Mouse (Mus musculus): ENCODE data around the gene Dagla.
A peak's percentile ranks its signal among the peaks of the same experiment; 100 is the strongest.

The Dagla gene

DNA sequence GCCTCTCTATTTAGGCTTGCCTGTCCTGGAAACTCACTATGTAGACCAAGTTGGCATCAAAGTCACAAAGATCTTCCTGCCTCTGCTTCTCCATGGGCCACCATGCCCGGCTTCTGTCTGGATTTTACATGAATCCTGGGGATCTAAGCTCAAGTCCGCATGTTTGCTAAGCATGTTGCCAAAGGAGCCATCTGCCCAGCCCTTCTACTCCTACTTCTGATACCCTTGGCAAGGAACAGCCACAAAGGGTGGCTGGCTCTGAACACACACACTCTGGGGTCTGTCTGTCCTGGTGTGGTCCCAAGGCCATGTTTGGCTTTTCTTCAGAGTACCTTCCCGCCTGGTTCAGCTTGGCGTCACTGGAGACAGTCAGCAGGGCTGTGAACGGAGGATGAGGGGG, 2.7 kb upstream of the Dagla start:
- DNase-seq (ENCODE audit: low spot score in 2 of 2): no peak

DNA sequence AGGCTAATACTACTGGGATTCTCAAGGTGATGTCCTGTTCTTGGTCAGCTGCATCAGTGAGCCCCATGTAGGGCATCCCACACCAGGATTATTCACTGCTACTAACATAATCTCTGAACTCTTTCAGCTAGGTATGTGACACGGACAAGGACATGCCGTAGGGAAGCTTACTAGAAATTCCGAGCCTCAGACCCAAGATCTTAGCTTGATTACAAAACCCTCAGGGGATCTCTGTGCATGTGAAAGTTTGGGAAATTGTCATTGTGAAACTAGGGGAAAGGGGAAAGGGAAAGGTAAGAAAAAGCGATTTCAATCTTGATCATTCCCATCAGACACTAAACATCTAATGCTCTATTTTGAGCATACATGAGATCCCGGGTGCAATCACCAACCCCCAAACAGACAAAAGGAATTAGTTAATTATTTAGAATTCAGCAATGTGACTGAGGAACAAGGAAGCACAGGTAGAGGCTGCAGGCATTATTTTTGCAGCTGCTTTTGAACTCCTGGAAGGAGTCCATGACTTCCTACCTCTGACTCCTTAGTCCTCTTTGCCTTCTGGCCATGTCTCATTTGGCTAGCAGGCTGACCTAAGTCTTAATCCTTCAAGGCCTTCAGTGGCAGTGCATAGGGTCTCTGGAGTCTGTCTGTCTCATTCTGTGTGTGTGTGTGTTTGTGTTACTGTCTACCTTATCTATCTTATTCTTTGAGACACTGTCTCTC, 2.0 kb upstream of the Dagla start:
- no peak for DNase-seq (ENCODE audit: low spot score in 2 of 2)

DNA sequence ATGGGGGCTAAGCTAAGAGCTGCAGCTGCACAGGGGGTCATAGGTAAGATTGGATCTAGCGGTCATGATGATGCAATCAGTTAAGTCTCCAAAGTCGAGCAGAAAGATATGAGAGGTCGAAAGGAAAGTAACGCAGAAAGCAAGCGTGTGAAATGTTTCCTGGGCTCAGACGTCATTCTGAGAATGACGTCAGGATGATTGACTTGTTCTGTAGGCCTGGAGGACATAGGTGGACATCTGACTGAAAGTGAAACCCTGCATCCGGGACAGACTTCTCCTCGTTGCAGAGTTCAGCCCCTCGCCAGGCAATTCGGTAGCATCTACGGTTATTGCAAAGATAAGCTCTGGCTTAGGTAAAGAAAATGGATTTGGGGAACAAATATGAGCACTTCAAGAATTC, 963 bp upstream of the Dagla start:
- DNase-seq (ENCODE audit: low spot score in 2 of 2): peak; percentile 16 to 26

GRCm38 (mm10) chr19:10304395-10304794, 282 bp downstream of the Dagla start:
- DNase-seq (ENCODE audit: low spot score in 2 of 2): no peak

DNA sequence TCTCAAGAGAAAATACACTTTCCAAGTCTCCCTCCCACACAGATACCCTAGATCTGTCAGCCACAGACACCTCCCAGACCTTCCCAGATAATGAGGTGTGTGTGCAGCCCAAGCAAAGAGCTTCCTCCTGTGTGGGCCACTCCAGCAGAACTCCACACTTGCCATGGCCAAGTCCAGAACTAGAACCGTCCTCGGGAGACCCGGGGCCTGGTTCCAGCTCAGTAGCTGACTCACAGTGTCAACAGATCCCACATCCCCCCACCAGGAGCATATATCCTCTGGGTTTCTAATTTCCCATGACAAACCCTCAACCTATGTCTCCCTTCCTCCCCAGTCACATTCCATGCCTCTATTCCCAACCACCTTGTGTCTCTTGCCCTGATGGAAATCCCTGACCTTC, 1.8 kb downstream of the Dagla start:
- no peak for DNase-seq (ENCODE audit: low spot score in 2 of 2)

- DNase-seq (ENCODE audit: low spot score in 2 of 2): no peak
Measured at GRCm38 (mm10) chr19:10301866-10302356, 2.8 kb downstream of the Dagla start.

DNA sequence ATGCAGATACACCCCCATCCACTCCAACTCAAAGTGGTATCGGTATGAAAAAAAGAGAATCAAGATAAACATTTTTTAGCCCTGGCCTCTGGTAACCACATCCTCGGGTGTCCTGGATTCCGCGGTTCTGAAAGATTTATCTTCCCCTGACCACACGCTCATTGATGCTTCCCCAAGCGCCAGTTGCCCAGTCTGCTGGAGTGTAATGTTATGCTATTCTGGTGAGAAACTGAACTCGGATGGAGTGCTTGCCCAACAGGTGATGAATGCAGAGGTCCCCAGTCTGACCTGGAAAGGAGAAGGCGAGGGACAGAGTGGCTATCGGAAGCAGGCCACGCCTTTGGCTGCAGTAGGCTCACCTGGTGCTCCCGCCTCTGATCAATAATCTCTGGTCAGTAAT, 3.4 kb downstream of the Dagla start:
- no peak for DNase-seq (ENCODE audit: low spot score in 2 of 2)

- DNase-seq (ENCODE audit: low spot score in 2 of 2): peak; percentile 26 to 49
Measured at GRCm38 (mm10) chr19:10300809-10301208, 3.9 kb downstream of the Dagla start.

GRCm38 (mm10) chr19:10298268-10298667, 6.4 kb downstream of the Dagla start:
- DNase-seq (ENCODE audit: low spot score in 2 of 2): no peak

DNA sequence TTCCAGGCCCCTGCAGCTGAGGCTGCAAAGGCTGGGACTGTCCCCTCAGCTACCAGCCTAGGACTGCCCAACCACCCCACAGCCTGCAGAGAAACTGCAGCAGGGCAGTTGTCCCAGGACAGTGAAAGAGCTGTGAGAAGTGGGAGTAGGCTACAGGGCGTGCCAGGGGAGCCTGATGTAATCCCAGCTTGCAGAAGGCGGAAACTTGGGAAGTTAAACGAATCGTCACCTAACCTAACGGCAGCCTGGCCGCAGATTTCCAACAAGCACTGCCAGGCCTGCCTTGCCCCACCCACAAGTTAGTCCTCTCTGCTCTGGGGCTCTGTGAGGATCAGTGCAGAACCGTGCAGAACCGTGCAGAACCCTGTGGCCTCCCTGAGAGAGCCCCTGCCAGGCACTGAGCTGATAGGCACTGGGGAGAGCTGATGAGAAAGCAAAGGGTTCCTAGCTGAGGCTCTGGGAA, 7.6 kb downstream of the Dagla start:
- DNase-seq (ENCODE audit: low spot score in 2 of 2): no peak

DNA sequence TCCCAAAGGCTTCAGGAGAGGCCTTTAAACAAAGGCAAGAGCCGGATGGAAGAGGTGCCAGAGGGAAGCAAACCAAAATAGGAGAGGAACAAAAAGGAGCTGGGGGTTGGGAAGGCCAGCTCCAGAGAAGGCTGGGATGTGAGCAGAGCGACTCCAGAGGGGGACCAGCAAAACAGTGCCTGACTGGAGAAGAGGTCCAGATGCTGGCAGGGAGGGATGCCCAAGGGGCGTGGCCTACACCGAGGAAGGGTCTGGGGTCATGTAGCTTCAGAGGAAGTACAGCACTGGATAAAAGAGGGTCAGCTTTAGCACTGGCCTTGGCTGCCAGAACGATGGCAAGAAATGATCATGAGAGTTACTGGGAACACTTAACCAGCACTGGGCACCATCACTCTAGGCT, 8.4 kb downstream of the Dagla start:
- DNase-seq (ENCODE audit: low spot score in 2 of 2): no peak

- no peak for DNase-seq (ENCODE audit: low spot score in 2 of 2)
Measured at GRCm38 (mm10) chr19:10294631-10295562, 9.8 kb downstream of the Dagla start.

DNA sequence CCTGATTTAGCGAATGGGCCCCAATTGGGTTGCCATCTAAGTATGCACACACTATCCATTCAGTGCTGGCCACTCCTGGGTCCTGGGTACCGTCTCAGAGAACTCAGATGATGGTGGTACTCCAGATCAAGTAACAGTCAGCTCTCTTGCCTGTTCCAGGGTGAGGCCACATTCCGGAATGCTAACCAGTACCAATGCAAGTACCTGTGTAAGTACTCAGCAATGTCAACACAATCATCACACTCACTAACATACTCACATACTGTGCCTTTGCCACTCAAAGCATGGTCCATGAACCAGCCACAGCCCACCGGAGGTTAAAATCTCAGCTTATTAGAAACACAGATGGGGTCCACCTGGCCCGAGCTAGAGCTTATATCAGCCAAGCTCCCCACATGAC, 10.7 kb downstream of the Dagla start:
- no peak for DNase-seq (ENCODE audit: low spot score in 2 of 2)

- no peak for DNase-seq (ENCODE audit: low spot score in 2 of 2)
Measured at GRCm38 (mm10) chr19:10291896-10292490, 12.7 kb downstream of the Dagla start.

DNA sequence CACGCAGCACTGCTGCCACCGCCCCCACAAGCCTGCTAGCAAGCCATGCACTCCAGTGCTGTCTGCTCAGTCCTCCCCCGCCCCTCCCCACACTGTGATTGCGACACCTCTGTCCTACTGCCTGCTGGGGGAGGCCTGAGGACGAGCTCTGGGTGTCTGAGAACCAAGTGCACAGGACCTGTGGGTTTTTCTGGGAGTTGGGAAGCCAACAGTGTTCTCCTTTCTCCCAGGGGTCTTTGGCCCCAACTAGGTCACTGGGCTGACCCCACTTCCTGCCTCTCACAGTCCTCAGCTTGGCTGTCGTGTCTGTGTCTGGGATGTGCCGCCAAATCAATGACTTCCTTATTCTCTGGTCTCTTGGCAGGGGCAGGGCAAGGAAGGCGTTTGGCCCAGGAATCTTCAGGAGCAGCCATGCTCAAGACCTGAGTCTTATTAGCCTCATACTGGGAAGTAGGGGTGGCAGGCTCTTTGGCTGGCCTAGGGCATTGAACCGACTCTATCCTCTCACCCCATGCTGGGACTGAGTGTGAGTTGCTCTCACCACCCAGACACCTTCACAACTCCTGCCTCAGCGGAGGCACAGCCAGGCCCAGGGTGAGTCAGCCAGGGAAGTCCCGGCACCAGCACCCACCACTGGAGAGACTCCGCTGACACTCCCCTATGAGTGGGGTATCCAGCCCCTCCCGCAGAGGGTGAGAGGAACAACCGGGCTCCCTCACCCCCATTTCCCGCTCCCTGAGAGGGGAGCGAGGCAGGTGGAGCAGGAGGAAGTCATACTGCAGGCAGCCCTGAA, 14.3 kb downstream of the Dagla start:
- DNase-seq (ENCODE audit: low spot score in 2 of 2): peak in 1 of 2 experiments; percentile 16

GRCm38 (mm10) chr19:10289609-10290150, 15.0 kb downstream of the Dagla start:
- peak in 1 of 2 experiments; percentile 26 for DNase-seq (ENCODE audit: low spot score in 2 of 2)

DNA sequence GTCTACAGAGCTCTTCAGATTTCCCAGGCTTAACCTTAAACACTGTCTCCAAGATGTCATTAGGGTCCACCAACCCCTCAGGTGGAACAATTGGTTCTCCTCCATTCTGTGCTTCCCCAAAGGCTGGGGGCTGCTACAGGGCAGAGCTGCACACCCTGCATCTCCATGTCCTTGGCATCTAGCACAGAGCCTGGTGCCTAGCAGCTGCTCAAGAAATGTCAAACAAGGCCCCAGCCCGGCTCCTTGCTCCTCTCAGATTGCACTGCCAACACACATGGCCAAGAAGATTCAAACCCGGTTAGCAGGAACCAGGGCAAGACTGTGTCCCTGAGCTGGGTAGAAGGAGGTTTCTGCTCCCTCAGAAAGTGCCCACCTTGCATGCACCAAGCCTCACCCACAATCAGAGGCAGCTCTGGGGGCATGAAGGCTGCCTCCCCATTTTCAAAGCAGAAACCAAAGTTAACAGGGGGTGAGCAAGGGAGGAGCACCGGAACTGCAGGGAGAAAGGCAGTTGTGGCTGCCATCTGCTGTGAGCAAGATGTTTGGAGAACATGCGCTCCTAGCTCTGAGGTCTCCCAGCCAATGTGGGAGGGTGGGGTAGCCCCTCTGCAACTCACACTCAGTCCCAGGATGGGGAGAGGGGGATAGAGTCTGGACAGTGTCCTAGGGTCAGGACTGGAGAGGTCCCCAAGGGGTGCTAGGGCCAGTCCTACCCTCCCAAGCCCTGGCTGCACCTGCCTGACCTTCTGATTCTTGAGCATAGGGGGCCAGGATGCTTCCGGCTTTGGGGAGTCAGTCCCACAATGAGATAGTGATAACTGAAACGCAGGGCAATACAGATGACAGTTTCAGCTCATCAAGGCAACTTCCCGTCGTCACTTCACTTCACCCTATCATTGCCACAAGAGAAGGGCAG, 16.3 kb downstream of the Dagla start:
- DNase-seq (ENCODE audit: low spot score in 2 of 2): no peak

GRCm38 (mm10) chr19:10286458-10286872, 18.2 kb downstream of the Dagla start:
- DNase-seq (ENCODE audit: low spot score in 2 of 2): no peak

DNA sequence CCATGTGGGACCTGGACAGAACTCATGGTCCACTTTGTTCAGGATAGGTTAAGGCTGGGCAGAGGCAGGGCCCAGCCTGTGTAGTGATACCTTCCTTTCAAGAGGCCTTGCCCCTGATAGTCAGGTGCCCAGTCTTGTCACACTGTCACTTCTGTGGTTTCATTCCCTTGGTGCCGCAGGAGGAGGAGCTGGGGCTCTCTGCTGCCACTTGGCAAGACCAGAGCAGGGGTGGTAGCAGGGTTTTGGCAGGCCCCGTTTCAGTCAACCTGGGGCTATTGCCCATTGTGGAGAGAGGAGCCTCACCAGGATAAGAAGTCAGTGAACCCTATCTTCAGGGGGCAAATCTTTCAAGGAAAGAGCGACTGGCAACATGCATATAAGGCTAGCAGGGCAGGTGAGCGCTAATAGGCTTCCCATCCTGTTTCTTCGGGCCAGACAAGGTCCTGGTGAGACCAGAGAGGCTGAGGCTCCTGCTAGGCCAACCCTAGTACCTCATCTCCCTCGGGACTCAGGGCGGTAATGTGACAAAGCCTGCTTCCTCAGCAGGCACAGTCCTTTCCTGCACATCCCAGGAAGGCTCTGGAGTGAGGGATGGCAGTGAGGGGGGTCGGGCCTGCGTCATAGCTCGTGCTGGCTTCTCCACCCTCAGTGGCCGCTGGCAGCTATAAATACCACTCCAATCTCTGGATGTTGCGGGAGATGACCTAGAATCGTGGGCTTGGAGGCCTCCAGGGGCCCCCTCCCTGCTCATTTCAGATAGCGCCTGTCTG, 23.7 kb downstream of the Dagla start:
- no peak for DNase-seq (ENCODE audit: low spot score in 2 of 2)
